8 mouse cellular contexts compared by ENCODE assay signal in the genomic region with DNA sequence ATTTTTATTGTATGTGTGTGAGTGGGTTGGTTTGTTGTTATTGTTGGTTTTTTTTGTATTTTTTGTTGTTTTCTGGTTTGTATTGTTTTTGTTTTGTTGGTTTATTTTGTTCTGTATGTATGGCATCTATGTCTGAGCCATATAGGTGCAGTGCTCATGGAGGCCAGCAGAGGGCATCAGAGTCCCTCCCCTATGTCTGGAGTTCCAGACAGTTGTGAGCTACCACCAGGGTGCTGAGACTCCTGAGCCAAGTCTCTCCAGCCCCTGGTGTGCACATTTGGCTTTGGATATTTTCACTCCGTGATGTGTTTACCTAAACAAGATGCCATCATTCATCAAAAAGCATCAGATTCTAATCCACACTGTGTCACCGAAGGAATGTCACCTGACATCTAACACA. TPM values are rescaled to one million over a fixed set of nuclear protein-coding genes. Genes with fewer than 3 reads are reported as not detected.
DNase-seq lines count a peak whose midpoint lies in the region; ATAC-seq and TF ChIP-seq lines count a peak whose summit lies in the region.

No protein-coding gene starts in this region.

- H3K9ac ChIP-seq in forebrain, postnatal 0 days = no peak overlapping the region
- H3K9ac ChIP-seq in forebrain, embryonic 12.5 days = no peak overlapping the region
- H3K9ac ChIP-seq in neural tube, embryonic 15.5 days (replicated peaks) = no peak overlapping the region

- H3K27me3 ChIP-seq in forebrain, postnatal 0 days (ENCODE audit: insufficient read depth, low read length) = no peaks in the 10 kb centered on the region
- no peaks in the 10 kb centered on the region for H3K27me3 ChIP-seq in forebrain, embryonic 12.5 days
- no peaks in the 10 kb centered on the region for H3K27me3 ChIP-seq in neural tube, embryonic 15.5 days (replicated peaks)

- TF ChIP-seq CTCF in forebrain, postnatal 0 days (IDR thresholded peaks at IDR 0.05; ENCODE audit: low read depth) = peak; percentile 62

- no peak overlapping the region for H3K27ac ChIP-seq in forebrain, postnatal 0 days (ENCODE audit: low read depth, low read length)
- H3K27ac ChIP-seq in forebrain, embryonic 12.5 days = no peak overlapping the region
- no peak overlapping the region for H3K27ac ChIP-seq in neural tube, embryonic 15.5 days (replicated peaks)

- no peak overlapping the region for H3K4me3 ChIP-seq in forebrain, postnatal 0 days (ENCODE audit: low read depth, low read length)
- H3K4me3 ChIP-seq in forebrain, embryonic 12.5 days (replicated peaks) = no peak overlapping the region
- H3K4me3 ChIP-seq in neural tube, embryonic 15.5 days (replicated peaks) = no peak overlapping the region

- no peak for ATAC-seq in forebrain, postnatal 0 days
- no peak for ATAC-seq in forebrain, embryonic 12.5 days (ENCODE audit: low FRiP score)
- no peak for ATAC-seq in neural tube, embryonic 15.5 days (ENCODE audit: low FRiP score)

- DNase-seq in forebrain, postnatal 0 days = no peak
- DNase-seq in neural tube, embryonic 10.5 days (ENCODE audit: extremely low spot score, low spot score) = peak; percentile 26
- DNase-seq in c-Kit-positive CD71-negative TER-119-negative erythroid progenitor cells, embryonic 14.5 days (ENCODE audit: low read depth) = peak; percentile 7
- peak; percentile 34 to 39 for DNase-seq in kidney, postnatal 4 days
- peak; percentile 7 for DNase-seq in testis, postnatal 14 days (ENCODE audit: low spot score)
- DNase-seq in right cerebral cortex, postnatal 10 days (ENCODE audit: low spot score in 2 of 2) = no peak

- no peaks in the 10 kb centered on the region for H3K36me3 ChIP-seq in forebrain, postnatal 0 days (ENCODE audit: insufficient read depth)
- H3K36me3 ChIP-seq in forebrain, embryonic 12.5 days (replicated peaks) = no peaks in the 10 kb centered on the region
- H3K36me3 ChIP-seq in neural tube, embryonic 15.5 days = no peaks in the 10 kb centered on the region

- no peaks in the 10 kb centered on the region for H3K9me3 ChIP-seq in forebrain, postnatal 0 days (ENCODE audit: low read length)
- no peaks in the 10 kb centered on the region for H3K9me3 ChIP-seq in forebrain, embryonic 12.5 days
- H3K9me3 ChIP-seq in neural tube, embryonic 15.5 days (replicated peaks) = no peaks in the 10 kb centered on the region

- 90% methylated on average over 2 of the region's 2 CpGs for WGBS in forebrain, postnatal 0 days
- WGBS in forebrain, embryonic 12.5 days = 85% methylated on average over 2 of the region's 2 CpGs
- 87% methylated on average over 2 of the region's 2 CpGs for WGBS in neural tube, embryonic 15.5 days

- no peak overlapping the region for H3K4me2 ChIP-seq in forebrain, postnatal 0 days (ENCODE audit: low read depth)
- H3K4me2 ChIP-seq in forebrain, embryonic 12.5 days = no peak overlapping the region
- H3K4me2 ChIP-seq in neural tube, embryonic 15.5 days = no peak overlapping the region

- H3K4me1 ChIP-seq in forebrain, postnatal 0 days (ENCODE audit: insufficient read depth) = no peaks in the 10 kb centered on the region
- H3K4me1 ChIP-seq in forebrain, embryonic 12.5 days = no peaks in the 10 kb centered on the region
- H3K4me1 ChIP-seq in neural tube, embryonic 15.5 days = no peaks in the 10 kb centered on the region

RNA-seq across cellular contexts. Expression of gene Nudt7, which starts 59.2 kb away (rescaled TPM):
- 1.5 and 1.8 TPM in 2 replicates for total RNA-seq in forebrain, postnatal 0 days (2014; rRNA removed)
- 3.8 and 4.2 TPM in 2 replicates for polyA plus RNA-seq in forebrain, postnatal 0 days (2015; fragmentation: Nextera tagmentation; extraction: Ambion mirVana)
- polyA plus RNA-seq in forebrain, embryonic 12.5 days (2016; fragmentation: Nextera tagmentation; extraction: Ambion mirVana) = 7.3 and 7.8 TPM in 2 replicates
- 4.1 and 7.7 TPM in 2 replicates for polyA plus RNA-seq in neural tube, embryonic 15.5 days (2015; fragmentation: Nextera tagmentation; extraction: Ambion mirVana)

Comparison
In these comparisons a context has a peak if more than half of its experiments do, and no peak if none do; other contexts are left out.
1. DNase-seq: peak in neural tube, embryonic 10.5 days (single experiment), c-Kit-positive CD71-negative TER-119-negative erythroid progenitor cells, embryonic 14.5 days (single experiment), kidney, postnatal 4 days (2 of 2) and testis, postnatal 14 days (single experiment); none in forebrain, postnatal 0 days (single experiment) and right cerebral cortex, postnatal 10 days (0 of 2).